12 mouse cellular contexts compared by ENCODE assay signal in genomic region chr15:97749841-97750240, GRCm38 (mm10). TPM values are rescaled to one million over a fixed set of nuclear protein-coding genes. Genes with fewer than 3 reads are reported as not detected.
DNase-seq lines count a peak whose midpoint lies in the region; ATAC-seq lines count a peak whose summit lies in the region.
"Had no signal": no experiment of that assay in that cellular context is flagged by ENCODE, and none has a peak within 500 bp of the region (broad histone marks: within the 10 kb centered on the region; RNA-seq: fewer than 3 reads in every experiment).

No protein-coding gene starts in this region.

- H3K9me3 ChIP-seq in heart, embryonic 16.5 days (replicated peaks; ENCODE audit: control insufficient read depth, low read length) = no peaks in the 10 kb centered on the region
- H3K9me3 ChIP-seq in neural tube, embryonic 12.5 days = no peaks in the 10 kb centered on the region
- H3K9me3 ChIP-seq in limb, embryonic 12.5 days = no peaks in the 10 kb centered on the region
- H3K9me3 ChIP-seq: embryonic facial prominence, embryonic 12.5 days had no signal

- peak overlapping the region; percentile 44 for H3K9ac ChIP-seq in heart, embryonic 16.5 days (ENCODE audit: low read length)
- H3K9ac ChIP-seq in neural tube, embryonic 12.5 days = no peak overlapping the region
- no peak overlapping the region; the same call in 1 of the 2 replicates for H3K9ac ChIP-seq in limb, embryonic 12.5 days (replicated peaks)
- H3K9ac ChIP-seq: embryonic facial prominence, embryonic 12.5 days had no signal

- H3K27ac ChIP-seq in heart, embryonic 16.5 days (ENCODE audit: low read length) = peak overlapping the region; percentile 78
- H3K27ac ChIP-seq in neural tube, embryonic 12.5 days = 0 out of 2 replicates have a peak overlapping the region, but pooled peaks have one; percentile 32
- H3K27ac ChIP-seq in limb, embryonic 12.5 days = 0 out of 2 replicates have a peak overlapping the region, but pooled peaks have one; percentile 25
- H3K27ac ChIP-seq: macrophage had no signal

- peak overlapping the region; percentile 25 for H3K4me2 ChIP-seq in heart, embryonic 16.5 days (ENCODE audit: low read depth, low read length)
- H3K4me2 ChIP-seq in neural tube, embryonic 12.5 days (replicated peaks) = 0 out of 2 replicates have a peak overlapping the region, but pooled peaks have one; percentile 1
- 0 out of 2 replicates have a peak overlapping the region, but pooled peaks have one; percentile 24 for H3K4me2 ChIP-seq in limb, embryonic 12.5 days

- H3K36me3 ChIP-seq in heart, embryonic 16.5 days (ENCODE audit: control insufficient read depth, insufficient read depth) = no peaks in the 10 kb centered on the region
- no peaks in the 10 kb centered on the region for H3K36me3 ChIP-seq in neural tube, embryonic 12.5 days
- no peaks in the 10 kb centered on the region for H3K36me3 ChIP-seq in limb, embryonic 12.5 days
- H3K36me3 ChIP-seq: embryonic facial prominence, embryonic 12.5 days had no signal

- ATAC-seq in heart, embryonic 16.5 days (replicated peaks; ENCODE audit: extremely low read depth, insufficient read depth, low FRiP score) = no peak
- ATAC-seq in neural tube, embryonic 12.5 days (ENCODE audit: low FRiP score, low read depth) = 0 out of 2 replicates have a peak, but pooled peaks have one; percentile 3
- no peak for ATAC-seq in limb, embryonic 12.5 days (ENCODE audit: insufficient number of reproducible peaks, insufficient read depth, low FRiP score, low TSS enrichment, low read depth)
- ATAC-seq: intestine, postnatal 0 days had no signal

- H3K4me3 ChIP-seq in heart, embryonic 16.5 days (ENCODE audit: low read length) = peak overlapping the region; percentile 20; the same call in 1 of the 2 replicates
- H3K4me3 ChIP-seq in neural tube, embryonic 12.5 days = no peak overlapping the region
- H3K4me3 ChIP-seq in limb, embryonic 12.5 days (replicated peaks) = no peak overlapping the region
- H3K4me3 ChIP-seq: embryonic facial prominence, embryonic 12.5 days had no signal

- H3K27me3 ChIP-seq in heart, embryonic 16.5 days (ENCODE audit: control insufficient read depth, insufficient read depth, low read length) = no peaks in the 10 kb centered on the region
- no peaks in the 10 kb centered on the region for H3K27me3 ChIP-seq in neural tube, embryonic 12.5 days (replicated peaks)
- no peaks in the 10 kb centered on the region for H3K27me3 ChIP-seq in limb, embryonic 12.5 days
- H3K27me3 ChIP-seq: embryonic facial prominence, embryonic 12.5 days had no signal

- no peak for DNase-seq in heart, postnatal 14 days
- DNase-seq in neural tube, embryonic 10.5 days (ENCODE audit: extremely low spot score, low spot score) = no peak
- peak; percentile 72 for DNase-seq in thymus, postnatal 4 days
- DNase-seq in adrenal gland, postnatal 25 days = no peak
- DNase-seq: cerebellum, adult 9-10 months; right cerebral cortex, adult 18-20 months had no signal

- 80% methylated on average over 13 of the region's 13 CpGs for WGBS in heart, embryonic 16.5 days
- 92% methylated on average over 13 of the region's 13 CpGs for WGBS in neural tube, embryonic 12.5 days
- 80% methylated on average over 13 of the region's 13 CpGs for WGBS in limb, embryonic 12.5 days

- intact Hi-C loops in heart, postnatal 14 days (cut with DNase I) = loop anchor here (2.0 kb wide), 1 partner anchor 27 kb away; no protein-coding TSS in a partner anchor

- peaks cover 46% of the 10 kb centered on the region for H3K4me1 ChIP-seq in heart, embryonic 16.5 days (ENCODE audit: control insufficient read depth, insufficient read depth, low read length)
- peaks cover 33% of the 10 kb centered on the region for H3K4me1 ChIP-seq in neural tube, embryonic 12.5 days
- peaks cover 38% of the 10 kb centered on the region for H3K4me1 ChIP-seq in limb, embryonic 12.5 days (replicated peaks)

RNA-seq across cellular contexts. Expression of gene Rapgef3, which starts 17.9 kb away (rescaled TPM):
- polyA plus RNA-seq in heart, embryonic 16.5 days (2015; fragmentation: Nextera tagmentation; extraction: Ambion mirVana) = 26.3 and 28.7 TPM in 2 replicates
- 10 to 100 TPM; 32.7 to 34.3 TPM for total RNA-seq in heart, postnatal 14 days (2021)
- 10.8 and 11.9 TPM in 2 replicates for polyA plus RNA-seq in neural tube, embryonic 12.5 days (2016; fragmentation: Nextera tagmentation; extraction: Ambion mirVana)
- 10.1 and 11.1 TPM in 2 replicates for polyA plus RNA-seq in limb, embryonic 12.5 days (2016; fragmentation: Nextera tagmentation; extraction: Ambion mirVana)
- total RNA-seq in adrenal gland, postnatal 25 days (2021) = 16.9 and 26.0 TPM in 2 replicates

RNA-seq across cellular contexts. Expression of gene Endou, which starts 18.7 kb away (rescaled TPM):
- polyA plus RNA-seq in heart, embryonic 16.5 days (2015; fragmentation: Nextera tagmentation; extraction: Ambion mirVana) = 2.8 and 9.6 TPM in 2 replicates
- total RNA-seq in heart, postnatal 14 days (2021) = 1 to 10 TPM; 1.8 to 4.9 TPM
- polyA plus RNA-seq in neural tube, embryonic 12.5 days (2016; fragmentation: Nextera tagmentation; extraction: Ambion mirVana) = 0.23 and 0.45 TPM in 2 replicates
- 0.14 and 0.23 TPM in 2 replicates for polyA plus RNA-seq in limb, embryonic 12.5 days (2016; fragmentation: Nextera tagmentation; extraction: Ambion mirVana)
- 0.71 and 0.82 TPM in 2 replicates for total RNA-seq in adrenal gland, postnatal 25 days (2021)

RNA-seq across cellular contexts. Expression of gene Slc48a1, which starts 28.5 kb away (rescaled TPM):
- polyA plus RNA-seq in heart, embryonic 16.5 days (2015; fragmentation: Nextera tagmentation; extraction: Ambion mirVana) = 71.0 and 76.0 TPM in 2 replicates
- total RNA-seq in heart, postnatal 14 days (2021) = 10 to 100 TPM; 78.3 to 78.9 TPM
- polyA plus RNA-seq in neural tube, embryonic 12.5 days (2016; fragmentation: Nextera tagmentation; extraction: Ambion mirVana) = 41.4 and 44.9 TPM in 2 replicates
- polyA plus RNA-seq in limb, embryonic 12.5 days (2016; fragmentation: Nextera tagmentation; extraction: Ambion mirVana) = 34.2 and 36.6 TPM in 2 replicates
- 92.4 and 108 TPM in 2 replicates for total RNA-seq in adrenal gland, postnatal 25 days (2021)

RNA-seq across cellular contexts. Expression of gene Rpap3, which starts 44.2 kb away (rescaled TPM):
- 18.1 and 22.9 TPM in 2 replicates for polyA plus RNA-seq in heart, embryonic 16.5 days (2015; fragmentation: Nextera tagmentation; extraction: Ambion mirVana)
- total RNA-seq in heart, postnatal 14 days (2021) = 10 to 100 TPM; 11.5 to 12.4 TPM
- 35.7 and 40.3 TPM in 2 replicates for polyA plus RNA-seq in neural tube, embryonic 12.5 days (2016; fragmentation: Nextera tagmentation; extraction: Ambion mirVana)
- polyA plus RNA-seq in limb, embryonic 12.5 days (2016; fragmentation: Nextera tagmentation; extraction: Ambion mirVana) = 39.4 and 40.4 TPM in 2 replicates
- total RNA-seq in adrenal gland, postnatal 25 days (2021) = 20.1 and 25.4 TPM in 2 replicates

Comparison
In these comparisons a context has a peak if more than half of its experiments do, and no peak if none do; other contexts are left out.
1. H3K27ac ChIP-seq: peak in every context shown above with its lines; median percentile 78 in heart, embryonic 16.5 days; 32 in neural tube, embryonic 12.5 days; 25 in limb, embryonic 12.5 days.